Mouse (Mus musculus): Measurements from ENCODE around the gene BC024978.

BC024978 gene

DNA sequence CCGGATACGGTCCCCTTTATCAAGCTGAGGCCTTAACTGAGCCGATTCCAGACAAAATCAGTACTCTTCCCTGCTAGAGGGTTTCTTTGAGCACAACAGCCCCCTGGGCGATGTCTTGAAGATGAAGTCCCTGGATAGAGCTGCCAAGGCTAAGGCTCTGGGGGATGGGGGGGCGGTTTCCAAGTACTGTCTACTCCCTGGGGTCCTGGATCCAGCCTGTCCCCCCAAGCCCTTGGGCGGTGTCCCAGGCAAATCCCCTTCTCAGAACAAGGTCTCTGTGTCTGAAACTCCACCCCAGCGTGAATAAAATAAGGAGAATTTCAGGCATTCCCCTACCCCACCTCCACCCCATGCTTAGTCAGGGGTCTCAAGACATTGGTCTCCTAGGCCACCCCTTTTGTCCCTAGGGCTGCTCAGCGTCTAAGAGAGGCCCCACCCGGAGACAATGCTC, 63.7 kb downstream of the BC024978 start:
- peak; percentile 16 for DNase-seq (ENCODE audit: low spot score)

- DNase-seq (ENCODE audit: low spot score), result peak; percentile 21
Measured at GRCm38 (mm10) chr7:27259771-27260170, 64.2 kb downstream of the BC024978 start.

Data from adipocyte (in vitro differentiated cells).